Mouse (Mus musculus) embryonic facial prominence, embryonic 14.5 days (tissue): Measurements from ENCODE around the gene Gucy2d. TPM values are rescaled to one million over a fixed set of nuclear protein-coding genes. Genes with fewer than 3 reads are reported as not detected.

Experiments
- ATAC-seq: fragments of 200-750 bp; cut with Nextera tagmentation; 2 replicates; pipeline ENCODE4 v1.8.0; 2017; ENCODE audit warnings: low read depth, moderate number of reproducible peaks, moderate TSS enrichment
- DNase-seq: peaks from one replicate; pipeline ENCODE4 v3.0.0-alpha.2; 2015; ENCODE audit warnings: low spot score
- H3K27ac ChIP-seq: fragments of 300-500 bp; sonication (generic); replicated peaks from 2 replicates; pipeline ENCODE4 v1.5.1; 2014; ENCODE audit warnings: low read depth, mild to moderate bottlenecking, low read length, moderate library complexity
- H3K27me3 ChIP-seq: fragments of 300-500 bp; sonication (generic); replicated peaks from 2 replicates; pipeline ENCODE4 v1.6.1; 2014; ENCODE audit warnings: low read length; ENCODE audit not compliant: control insufficient read depth, insufficient read depth
- H3K36me3 ChIP-seq: fragments of 300-500 bp; sonication (generic); 2 replicates; pipeline ENCODE4 v1.6.1; 2014; ENCODE audit warnings: low read length, mixed read lengths; ENCODE audit not compliant: control insufficient read depth, insufficient read depth
- H3K4me1 ChIP-seq: fragments of 300-500 bp; sonication (generic); 2 replicates; pipeline ENCODE4 v1.6.1; 2014; ENCODE audit warnings: antibody characterized with exemption, low read length; ENCODE audit not compliant: control insufficient read depth, insufficient read depth
- H3K4me2 ChIP-seq: fragments of 300-500 bp; sonication (generic); 2 replicates; pipeline ENCODE4 v1.6.1; 2014; ENCODE audit warnings: low read depth, mild to moderate bottlenecking, low read length, moderate library complexity, mixed read lengths
- H3K4me3 ChIP-seq: fragments of 300-500 bp; sonication (generic); 2 replicates; pipeline ENCODE4 v1.5.1; 2014; ENCODE audit warnings: low read depth, mild to moderate bottlenecking, low read length
- H3K9ac ChIP-seq: fragments of 300-500 bp; sonication (generic); 2 replicates; pipeline ENCODE4 v1.6.1; 2014; ENCODE audit warnings: low read depth, mild to moderate bottlenecking, low read length, moderate library complexity, mixed read lengths
- H3K9me3 ChIP-seq: fragments of 300-500 bp; sonication (generic); 2 replicates; pipeline ENCODE4 v1.6.1; 2016; ENCODE audit warnings: low read length; ENCODE audit not compliant: control insufficient read depth
- WGBS: fragments of 180-500 bp; shearing (Covaris S2); extraction: QIAGEN DNeasy Blood & Tissue Kit; methylation state at CpG from one replicate; pipeline ENCODE4 v1.1.7; 2014; 5-methylcytosine and 5-hydroxymethylcytosine counted together
- polyA plus RNA-seq: library from polyadenylated mRNA; unstranded; fragments of >200 nt; fragmentation: Nextera tagmentation; extraction: Ambion mirVana; gene quantifications from 2 replicates; pipeline ENCODE4 v1.2.1, GENCODE M21; 2014

Gucy2d gene
- polyA plus RNA-seq, 1 experiment from 2014 or later = 0.31 TPM

DNA sequence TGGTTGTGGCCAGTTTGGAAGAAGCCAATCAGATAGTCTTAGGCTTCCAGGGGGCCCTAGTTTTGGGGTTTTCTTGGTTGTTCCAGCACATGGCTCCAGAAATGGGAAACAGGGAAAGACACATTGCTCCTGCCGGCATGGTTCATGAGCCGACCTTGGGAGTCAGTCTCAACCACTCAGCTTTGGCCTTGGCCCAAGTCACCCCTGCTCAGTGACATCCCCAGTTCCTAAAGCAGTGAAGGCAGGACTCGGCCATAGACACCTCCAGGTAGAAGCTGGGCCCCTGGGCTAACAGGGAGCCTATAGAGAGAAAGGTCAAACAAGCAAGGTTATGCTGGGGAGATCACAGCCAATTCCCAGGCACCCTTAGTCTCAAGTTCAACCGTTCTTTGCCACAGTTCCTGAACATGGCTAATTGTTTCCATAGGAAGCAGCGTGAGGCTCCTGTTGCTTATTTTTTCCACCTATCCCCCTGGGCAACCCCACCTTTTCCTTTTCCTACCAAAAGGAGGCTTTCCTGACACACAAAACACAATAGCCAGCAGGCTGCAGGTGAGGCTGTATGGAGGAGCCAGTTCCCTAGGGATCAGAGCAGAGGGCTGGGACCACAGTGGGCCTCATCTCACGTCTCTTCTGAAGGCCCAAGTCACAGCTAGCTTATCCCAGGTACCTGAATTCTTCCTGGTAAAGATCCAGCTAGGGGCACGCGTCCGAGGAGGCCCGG lies 14.3 kb downstream of the Gucy2d start:
- Histone ChIP-seq H3K4me1 (no peaks in the 10 kb centered on the region), H3K4me3 (no peak overlapping the region), H3K27ac (no peak overlapping the region), H3K4me2 (no peak overlapping the region), H3K9ac (no peak overlapping the region), H3K9me3 (no peaks in the 10 kb centered on the region), H3K36me3 (no peaks in the 10 kb centered on the region), H3K27me3 (no peaks in the 10 kb centered on the region)
- ATAC-seq = no peak
- WGBS = 51% methylated on average over 10 of the region's 10 CpGs
- DNase-seq = peak; percentile 10

DNA sequence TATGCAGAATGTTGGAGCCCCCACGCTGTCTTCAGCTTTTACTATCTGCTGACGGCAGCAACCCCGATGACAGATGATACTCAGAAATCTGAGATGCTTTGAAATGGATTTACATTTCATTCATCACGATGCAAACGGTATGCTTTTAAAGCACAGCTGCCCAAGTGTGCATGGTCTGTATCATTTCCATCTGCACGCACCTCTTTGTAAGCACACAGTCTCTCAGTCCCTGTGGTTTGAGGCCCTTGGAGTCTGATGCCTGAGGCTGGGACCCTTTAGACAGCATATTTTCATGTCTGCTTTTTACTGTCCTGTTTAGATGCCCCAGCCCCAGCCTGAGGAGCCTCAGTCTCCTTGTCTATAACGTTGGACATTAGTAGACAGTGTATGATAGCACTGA lies 20.1 kb downstream of the Gucy2d start:
- Histone ChIP-seq H3K36me3 (no peaks in the 10 kb centered on the region), H3K4me3 (no peak overlapping the region), H3K9me3 (no peaks in the 10 kb centered on the region), H3K4me2 (no peak overlapping the region), H3K27ac (no peak overlapping the region), H3K4me1 (peaks cover 7% of the 10 kb centered on the region), H3K27me3 (no peaks in the 10 kb centered on the region), H3K9ac (peak overlapping the region; percentile 15; the same call in 1 of the 2 replicates)
- DNase-seq (peak; percentile 70), ATAC-seq (peak; percentile 67; the same call in 1 of the 2 replicates)
- WGBS = 28% methylated on average over 7 of the region's 7 CpGs

DNA sequence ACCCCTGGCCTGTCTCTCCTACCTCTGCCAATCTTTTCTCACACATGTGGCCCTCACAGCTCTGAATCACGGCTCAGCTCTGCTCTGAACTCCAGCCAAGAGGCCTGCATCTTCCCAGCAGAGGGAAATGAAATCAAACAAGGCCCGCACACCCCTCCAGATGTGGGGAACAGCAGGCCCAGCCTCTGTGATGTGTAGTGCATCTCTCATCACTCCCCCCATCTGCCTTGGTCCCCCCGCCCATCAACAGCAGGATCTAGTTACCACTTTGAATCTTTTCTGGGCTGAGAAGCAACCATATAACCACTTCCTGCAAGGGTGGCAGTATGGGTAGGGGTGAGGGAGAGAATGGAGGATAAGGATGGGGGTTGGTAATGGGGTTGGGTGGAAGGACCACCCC lies 28.9 kb downstream of the Gucy2d start:
- peaks cover 17% of the 10 kb centered on the region for H3K4me1 ChIP-seq
- H3K4me2 ChIP-seq = no peak overlapping the region
- peak; percentile 78 for ATAC-seq
- peak; percentile 85 for DNase-seq
- no peaks in the 10 kb centered on the region for H3K9me3 ChIP-seq
- WGBS = 22% methylated on average over 3 of the region's 3 CpGs
- no peaks in the 10 kb centered on the region for H3K27me3 ChIP-seq
- H3K9ac ChIP-seq = no peak overlapping the region
- H3K36me3 ChIP-seq = no peaks in the 10 kb centered on the region
- no peak overlapping the region for H3K4me3 ChIP-seq
- peak overlapping the region; percentile 61 for H3K27ac ChIP-seq

DNA sequence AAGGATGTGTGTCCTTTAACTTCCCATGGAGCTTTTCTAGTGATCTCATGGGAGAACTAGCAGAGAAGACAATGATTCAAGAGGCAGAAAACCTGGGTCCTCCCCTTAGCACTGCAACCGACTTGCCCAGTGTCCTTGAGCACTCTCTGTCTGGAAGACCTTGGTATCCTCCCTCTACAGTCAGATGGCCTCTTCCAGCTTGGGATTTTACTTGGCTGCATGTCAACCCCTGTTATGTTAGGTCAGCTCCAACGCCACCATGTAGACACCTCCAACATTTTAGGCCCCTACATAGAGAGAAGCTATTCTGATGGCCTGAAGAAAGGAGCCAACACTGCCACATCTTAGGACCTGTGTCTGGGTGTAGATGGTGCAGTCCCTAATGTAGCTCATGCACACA lies 32.3 kb downstream of the Gucy2d start:
- no peaks in the 10 kb centered on the region for H3K9me3 ChIP-seq
- no peak overlapping the region for H3K4me3 ChIP-seq
- no peaks in the 10 kb centered on the region for H3K36me3 ChIP-seq
- peaks cover 17% of the 10 kb centered on the region for H3K4me1 ChIP-seq
- no peaks in the 10 kb centered on the region for H3K27me3 ChIP-seq
- no peak overlapping the region for H3K4me2 ChIP-seq
- no peak overlapping the region for H3K27ac ChIP-seq
- ATAC-seq (no peak), DNase-seq (no peak)
- 81% methylated on average over 2 of the region's 2 CpGs for WGBS
- H3K9ac ChIP-seq = no peak overlapping the region

DNA sequence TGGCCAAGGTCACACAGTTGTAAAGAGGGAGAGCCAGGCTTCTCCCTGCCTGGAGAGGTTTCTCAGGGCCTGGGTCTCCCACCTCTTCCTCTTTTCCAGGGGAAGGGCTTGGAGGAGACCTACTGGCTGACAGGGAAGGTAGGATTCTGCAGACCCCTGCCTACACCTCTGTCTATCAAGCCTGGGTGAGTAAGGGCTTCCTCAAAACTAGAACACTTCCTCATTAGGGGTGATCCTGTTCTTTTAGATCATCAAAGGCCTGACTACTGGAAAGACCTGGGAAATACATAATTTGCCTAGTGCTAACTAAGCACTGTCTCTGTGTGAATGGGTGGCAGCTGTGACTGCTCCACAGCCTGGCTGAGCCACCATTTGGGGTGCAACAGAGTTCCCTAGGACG lies 34.3 kb downstream of the Gucy2d start:
- no peak overlapping the region for H3K9ac ChIP-seq
- 0 out of 2 replicates have a peak, but pooled peaks cover 7% of the 10 kb centered on the region for H3K4me1 ChIP-seq
- H3K27me3 ChIP-seq = no peaks in the 10 kb centered on the region
- ATAC-seq (no peak), DNase-seq (no peak)
- H3K4me2 ChIP-seq = no peak overlapping the region
- no peak overlapping the region for H3K4me3 ChIP-seq
- no peak overlapping the region for H3K27ac ChIP-seq
- WGBS = 71% methylated on average over 1 of the region's 1 CpGs
- no peaks in the 10 kb centered on the region for H3K9me3 ChIP-seq
- H3K36me3 ChIP-seq = no peaks in the 10 kb centered on the region

DNA sequence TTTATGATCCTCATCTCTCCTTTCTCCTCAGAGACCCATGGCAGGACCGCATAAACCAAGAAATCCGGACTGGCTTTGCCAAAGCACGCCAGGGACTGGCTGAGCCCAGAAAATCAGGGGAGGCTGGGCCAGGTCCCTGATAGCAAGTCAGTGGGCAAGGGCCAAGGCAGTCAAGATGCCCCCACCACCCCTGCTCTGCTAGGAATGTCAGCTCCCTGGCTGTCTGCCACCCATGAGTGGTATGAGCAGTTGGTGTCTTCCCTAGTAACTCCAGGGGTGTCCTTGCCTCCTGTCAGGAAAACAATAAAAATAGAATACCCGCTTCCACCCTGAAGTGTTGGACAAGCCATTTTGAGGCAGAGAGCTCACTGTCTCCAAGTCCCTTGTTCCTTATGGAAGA lies 36.9 kb downstream of the Gucy2d start:
- Histone ChIP-seq H3K27me3 (no peaks in the 10 kb centered on the region), H3K4me2 (no peak overlapping the region), H3K27ac (no peak overlapping the region), H3K9ac (no peak overlapping the region), H3K36me3 (no peaks in the 10 kb centered on the region), H3K4me3 (no peak overlapping the region), H3K4me1 (peaks cover 4% of the 10 kb centered on the region), H3K9me3 (no peaks in the 10 kb centered on the region)
- DNase-seq (no peak), ATAC-seq (no peak)
- WGBS = 82% methylated on average over 4 of the region's 4 CpGs

DNA sequence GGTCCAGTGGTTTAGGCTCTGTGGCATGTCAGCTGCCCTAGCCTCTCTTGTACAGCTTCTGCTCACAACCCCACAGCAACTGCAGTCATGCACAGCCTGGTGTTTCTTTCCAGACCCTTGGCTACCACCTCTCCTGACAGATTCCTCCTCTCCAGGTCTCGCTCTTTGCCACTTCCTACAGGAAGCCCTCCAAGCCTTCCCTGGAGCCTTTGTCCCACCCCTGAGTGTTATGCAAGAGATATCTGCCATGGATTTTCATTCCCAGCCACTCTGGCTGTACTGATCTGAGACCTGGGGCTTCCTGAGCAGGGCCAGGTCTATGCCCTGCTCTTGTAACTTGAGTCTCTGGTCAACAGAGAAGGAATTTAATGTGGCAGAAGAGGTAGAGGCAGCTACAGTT lies 40.3 kb downstream of the Gucy2d start:
- no peak overlapping the region for H3K4me2 ChIP-seq
- H3K4me1 ChIP-seq = peaks cover 15% of the 10 kb centered on the region
- 79% methylated on average over 1 of the region's 1 CpGs for WGBS
- H3K9me3 ChIP-seq = no peaks in the 10 kb centered on the region
- no peak overlapping the region for H3K4me3 ChIP-seq
- no peaks in the 10 kb centered on the region for H3K36me3 ChIP-seq
- DNase-seq (no peak), ATAC-seq (no peak)
- no peak overlapping the region for H3K27ac ChIP-seq
- H3K9ac ChIP-seq = no peak overlapping the region
- no peaks in the 10 kb centered on the region for H3K27me3 ChIP-seq

DNA sequence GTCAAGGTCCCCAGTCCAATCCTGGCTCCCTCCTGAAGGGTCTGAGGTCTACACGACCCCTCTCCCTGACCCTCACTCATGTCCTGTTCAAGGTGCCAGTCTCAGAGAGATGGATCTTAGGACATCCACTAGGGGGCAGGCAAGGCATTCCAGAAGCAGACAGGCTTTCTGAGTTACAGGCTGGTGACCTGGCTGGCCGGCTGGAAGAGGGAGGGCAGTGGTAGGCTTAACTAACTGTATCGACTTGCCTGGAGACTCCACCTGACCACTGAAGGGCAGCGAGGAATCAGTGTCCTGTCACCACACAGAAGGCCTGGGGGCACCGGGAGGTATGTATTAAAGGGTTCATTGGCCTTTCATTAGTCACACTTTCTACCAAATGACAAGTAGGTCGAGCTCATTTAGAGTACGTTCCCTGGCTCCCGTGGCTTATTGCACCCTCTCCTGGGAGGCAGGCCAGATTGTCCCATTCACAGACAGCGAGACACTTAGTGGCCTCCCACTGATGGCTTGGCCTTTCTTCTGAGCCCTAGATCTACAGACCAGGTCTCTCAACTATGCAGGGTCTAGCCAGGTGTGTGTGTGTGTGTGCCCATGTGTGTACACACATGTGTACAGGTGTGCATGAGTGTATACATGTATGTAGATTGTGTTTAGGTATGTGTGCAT lies 41.0 kb downstream of the Gucy2d start:
- H3K27ac ChIP-seq = no peak overlapping the region
- WGBS = 16% methylated on average over 9 of the region's 9 CpGs
- H3K9me3 ChIP-seq = no peaks in the 10 kb centered on the region
- no peak overlapping the region for H3K9ac ChIP-seq
- peaks cover 22% of the 10 kb centered on the region for H3K4me1 ChIP-seq
- H3K36me3 ChIP-seq = no peaks in the 10 kb centered on the region
- peak; percentile 84 for DNase-seq
- no peaks in the 10 kb centered on the region for H3K27me3 ChIP-seq
- no peak overlapping the region for H3K4me2 ChIP-seq
- H3K4me3 ChIP-seq = no peak overlapping the region
- peak; percentile 50; the same call in 1 of the 2 replicates for ATAC-seq

DNA sequence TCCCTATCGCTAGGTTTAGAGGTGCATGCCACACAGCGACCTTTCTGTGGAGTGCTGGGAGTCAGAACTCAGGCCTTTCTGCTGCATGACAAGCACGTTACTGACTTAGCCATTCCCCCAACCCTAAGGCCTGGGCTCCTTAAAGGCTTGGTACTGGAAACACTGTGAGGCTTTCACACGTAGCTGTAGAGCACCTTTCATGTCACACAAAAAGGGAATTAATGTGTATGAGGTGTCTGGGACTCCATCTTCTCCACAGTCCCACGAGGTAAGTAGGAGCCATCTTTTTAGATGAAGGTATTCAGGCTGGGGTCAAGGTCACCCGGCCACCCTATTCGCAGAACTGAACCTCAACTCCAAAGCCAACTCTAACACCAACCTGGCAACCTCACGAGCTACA lies 41.6 kb downstream of the Gucy2d start:
- H3K4me2 ChIP-seq = no peak overlapping the region
- H3K27me3 ChIP-seq = no peaks in the 10 kb centered on the region
- no peaks in the 10 kb centered on the region for H3K36me3 ChIP-seq
- no peaks in the 10 kb centered on the region for H3K9me3 ChIP-seq
- no peak overlapping the region for H3K27ac ChIP-seq
- 85% methylated on average over 8 of the region's 8 CpGs for WGBS
- H3K9ac ChIP-seq = no peak overlapping the region
- H3K4me3 ChIP-seq = no peak overlapping the region
- ATAC-seq (no peak), DNase-seq (no peak)
- H3K4me1 ChIP-seq = peaks cover 29% of the 10 kb centered on the region
